Mouse (Mus musculus) myocyte (in vitro differentiated cells): Measurements from ENCODE around the gene Tmem94. TPM values are rescaled to one million over a fixed set of nuclear protein-coding genes. Genes with fewer than 3 reads are reported as not detected.

Source experiments
- H3K27me3 ChIP-seq: one replicate; pipeline ENCODE4 v1.6.1; 2011; ENCODE audit not compliant: control insufficient read depth, insufficient read depth, insufficient read length
- H3K36me3 ChIP-seq: one replicate; pipeline ENCODE4 v1.6.1; 2011; ENCODE audit not compliant: control insufficient read depth, insufficient read depth
- H3K4me2 ChIP-seq: one replicate; pipeline ENCODE4 v1.6.1; 2011; ENCODE audit warnings: low read depth, control low read depth
- H3K4me3 ChIP-seq: one replicate; pipeline ENCODE4 v1.5.1; 2011; ENCODE audit warnings: mild to moderate bottlenecking, control low read depth, moderate library complexity
- H3K79me2 ChIP-seq: one replicate; pipeline ENCODE4 v1.6.1; 2011; ENCODE audit not compliant: control insufficient read depth, insufficient read depth
- H3ac ChIP-seq: one replicate; pipeline ENCODE4 v1.6.1; 2011; ENCODE audit not compliant: control insufficient read depth, insufficient read length
- CEBPB ChIP-seq: IDR thresholded peaks from 2 replicates; pipeline ENCODE4 v1.6.1; 2011; ENCODE audit warnings: mild to moderate bottlenecking, moderate library complexity; ENCODE audit not compliant: poor library complexity, insufficient read depth, severe bottlenecking
- E2F4 ChIP-seq: IDR thresholded peaks from one replicate; pipeline ENCODE4 v1.6.1; 2011; ENCODE audit warnings: mild to moderate bottlenecking, control low read depth, moderate library complexity; ENCODE audit not compliant: insufficient read depth
- MAX ChIP-seq: IDR thresholded peaks from one replicate; pipeline ENCODE4 v1.6.1; 2011; ENCODE audit warnings: low read depth, mild to moderate bottlenecking, control low read depth
- MYOD1 ChIP-seq, 3 experiments: IDR thresholded peaks; one replicate each; pipeline ENCODE4 v1.6.1; 2011; ENCODE audit warnings: control low read depth in 2 of 3, low read depth in 2 of 3, mild to moderate bottlenecking in 2 of 3, moderate library complexity in 1 of 3; ENCODE audit not compliant: insufficient read length in 2 of 3, control insufficient read depth in 1 of 3
- MYOG ChIP-seq, 3 experiments: IDR thresholded peaks; one replicate each; pipeline ENCODE4 v1.6.1; 2011; ENCODE audit warnings: control low read depth in 2 of 3, low read depth in 2 of 3, mild to moderate bottlenecking in 2 of 3; ENCODE audit not compliant: insufficient read length in 2 of 3, control insufficient read depth in 1 of 3, insufficient read depth in 1 of 3
- POLR2A ChIP-seq: IDR thresholded peaks from one replicate; pipeline ENCODE4 v1.6.1; 2011; ENCODE audit warnings: low read depth, mild to moderate bottlenecking, control low read depth, moderate library complexity; ENCODE audit not compliant: insufficient read length
- POLR2AphosphoS2 ChIP-seq: IDR thresholded peaks from one replicate; pipeline ENCODE4 v1.6.1; 2011; ENCODE audit warnings: low read depth, control low read depth; ENCODE audit not compliant: insufficient read length
- REST ChIP-seq: IDR thresholded peaks from one replicate; pipeline ENCODE4 v1.6.1; 2011; ENCODE audit warnings: mild to moderate bottlenecking, control low read depth, moderate library complexity; ENCODE audit not compliant: insufficient read depth, insufficient read length
- SRF ChIP-seq: IDR thresholded peaks from one replicate; pipeline ENCODE4 v1.6.1; 2011; ENCODE audit warnings: low read depth; ENCODE audit not compliant: control insufficient read depth, insufficient read length
- TCF12 ChIP-seq: IDR thresholded peaks from one replicate; pipeline ENCODE4 v1.6.1; 2011; ENCODE audit warnings: mild to moderate bottlenecking, control low read depth; ENCODE audit not compliant: poor library complexity, insufficient read depth, severe bottlenecking
- TCF3 ChIP-seq: IDR thresholded peaks from one replicate; pipeline ENCODE4 v1.6.1; 2011; ENCODE audit warnings: low read depth, control low read depth; ENCODE audit not compliant: insufficient read length
- USF1 ChIP-seq: IDR thresholded peaks from one replicate; pipeline ENCODE4 v1.6.1; 2011; ENCODE audit warnings: low read depth, mild to moderate bottlenecking, control low read depth, moderate library complexity
- polyA plus RNA-seq: library from polyadenylated mRNA; unstranded; fragments of >200 nt; fragmentation: generic; extraction: Trizol; gene quantifications from one replicate; pipeline ENCODE4 v1.2.1, GENCODE M21; 2012; ENCODE audit warnings: missing spikeins

The Tmem94 gene
- polyA plus RNA-seq, 1 experiment, result 19.6 TPM

GRCm38 (mm10) chr11:115812095-115812494 is 46.9 kb downstream of the Tmem94 start:
- H3K4me3 ChIP-seq, result peak overlapping the region; percentile 48
- no peaks in the 10 kb centered on the region for H3K27me3 ChIP-seq
- H3K4me2 ChIP-seq, result peak overlapping the region; percentile 90
- TF ChIP-seq TCF12, result no peak
- no peak for TF ChIP-seq CEBPB
- TF ChIP-seq MAX, result no peak
- no peak for TF ChIP-seq POLR2A
- TF ChIP-seq SRF, result no peak
- TF ChIP-seq TCF3, result no peak
- no peak for TF ChIP-seq REST
- no peaks in the 10 kb centered on the region for H3K36me3 ChIP-seq
- no peak overlapping the region for H3ac ChIP-seq
- H3K79me2 ChIP-seq, result peaks cover 4% of the 10 kb centered on the region

- peak overlapping the region; percentile 48 for H3K4me3 ChIP-seq
- H3K79me2 ChIP-seq, result peaks cover 4% of the 10 kb centered on the region
- H3K36me3 ChIP-seq, result no peaks in the 10 kb centered on the region
- no peaks in the 10 kb centered on the region for H3K27me3 ChIP-seq
- peak overlapping the region; percentile 90 for H3K4me2 ChIP-seq
- no peak overlapping the region for H3ac ChIP-seq
- peak; percentile 10 for TF ChIP-seq TCF12
- TF ChIP-seq MYOD1 (IDR thresholded peaks at IDR 0.05; ENCODE audit: control insufficient read depth in 1 of 3, insufficient read length in 2 of 3, low read depth in 2 of 3), result peak in 2 of 3 experiments; percentile 69 to 74
- no peak for TF ChIP-seq MAX
- TF ChIP-seq MYOG (IDR thresholded peaks at IDR 0.05; ENCODE audit: control insufficient read depth in 1 of 3, insufficient read depth in 1 of 3, insufficient read length in 2 of 3, low read depth in 2 of 3), result peak in 1 of 3 experiments; percentile 7
Measured at GRCm38 (mm10) chr11:115812533-115813420, 47.5 kb downstream of the Tmem94 start.

GRCm38 (mm10) chr11:115813507-115814296 is 48.5 kb downstream of the Tmem94 start, which contains the start of gene Caskin2:
Gene Caskin2 (minus strand): TSS chr11:115813639.
- Histone ChIP-seq H3ac (peak within 1 kb of the TSS; percentile 67), H3K4me3 (peak within 1 kb of the TSS; percentile 48), H3K79me2 (peaks cover 4% of the 10 kb centered on the region), H3K36me3 (no peaks in the 10 kb centered on the region), H3K4me2 (peak within 1 kb of the TSS; percentile 90), H3K27me3 (no peaks in the 10 kb centered on the region)
- TF ChIP-seq TCF3, result no peak
- TF ChIP-seq POLR2A, result peak; percentile 50
- no peak for TF ChIP-seq MYOG (IDR thresholded peaks at IDR 0.05; ENCODE audit: control insufficient read depth in 1 of 3, insufficient read depth in 1 of 3, insufficient read length in 2 of 3, low read depth in 2 of 3)
- peak; percentile 39 for TF ChIP-seq POLR2AphosphoS2
- TF ChIP-seq REST, result peak; percentile 78

GRCm38 (mm10) chr11:115814605-115815450 is 49.6 kb downstream of the Tmem94 start, which contains the start of gene Tsen54:
Gene Tsen54 (plus strand): TSS chr11:115814724.
- H3ac ChIP-seq, result peak within 1 kb of the TSS; percentile 67
- TF ChIP-seq MYOG (IDR thresholded peaks at IDR 0.05; ENCODE audit: control insufficient read depth in 1 of 3, insufficient read depth in 1 of 3, insufficient read length in 2 of 3, low read depth in 2 of 3) (peak in 1 of 3 experiments; percentile 67), POLR2A (peak; percentile 83), E2F4 (no peak), USF1 (no peak), REST (peak; percentile 23), TCF3 (no peak), POLR2AphosphoS2 (peak; percentile 55), SRF (no peak), TCF12 (no peak), MYOD1 (IDR thresholded peaks at IDR 0.05; ENCODE audit: control insufficient read depth in 1 of 3, insufficient read length in 2 of 3, low read depth in 2 of 3) (no peak), MAX (no peak), CEBPB (no peak)
- no peaks in the 10 kb centered on the region for H3K36me3 ChIP-seq
- H3K27me3 ChIP-seq, result no peaks in the 10 kb centered on the region
- H3K79me2 ChIP-seq, result peaks cover 4% of the 10 kb centered on the region
- H3K4me3 ChIP-seq, result peak within 1 kb of the TSS; percentile 48
- H3K4me2 ChIP-seq, result peak within 1 kb of the TSS; percentile 89
